Mouse (Mus musculus) brain, embryonic 14.5 days (tissue): Measurements from ENCODE around the gene Clec4d.

Experiments used
- CTCF ChIP-seq: fragments of 200-500 bp; IDR thresholded peaks from 2 replicates; pipeline ENCODE4 v1.5.1; 2012; ENCODE audit warnings: inconsistent platforms, mild to moderate bottlenecking, moderate library complexity, borderline replicate concordance; ENCODE audit not compliant: insufficient read depth, insufficient read length; ENCODE audit errors: extremely low read depth
- POLR2A ChIP-seq: fragments of 200-500 bp; IDR thresholded peaks from 2 replicates; pipeline ENCODE4 v1.6.1; 2012; ENCODE audit warnings: mild to moderate bottlenecking, inconsistent platforms, borderline replicate concordance; ENCODE audit not compliant: poor library complexity, insufficient read depth, insufficient read length, severe bottlenecking; ENCODE audit errors: extremely low read depth

GRCm38 (mm10) chr6:123252735-123253134, 9.2 kb upstream of the Clec4d start:
- TF ChIP-seq CTCF (no peak), POLR2A (no peak)
